Mouse (Mus musculus) central nervous system, embryonic 14 days (tissue): ENCODE measurements around the gene Dyrk3. TPM values are rescaled to one million over a fixed set of nuclear protein-coding genes. Genes with fewer than 3 reads are reported as not detected.

Source experiments
- polyA plus RNA-seq: library from polyadenylated mRNA; depleted of rRNA; stranded (reverse); fragments of >200 nt; gene quantifications from 2 replicates; pipeline ENCODE4 v1.2.3, GENCODE M21; 2012; rRNA removed

Dyrk3 gene
- 10.2 and 12.7 TPM in 2 replicates for polyA plus RNA-seq

DNA sequence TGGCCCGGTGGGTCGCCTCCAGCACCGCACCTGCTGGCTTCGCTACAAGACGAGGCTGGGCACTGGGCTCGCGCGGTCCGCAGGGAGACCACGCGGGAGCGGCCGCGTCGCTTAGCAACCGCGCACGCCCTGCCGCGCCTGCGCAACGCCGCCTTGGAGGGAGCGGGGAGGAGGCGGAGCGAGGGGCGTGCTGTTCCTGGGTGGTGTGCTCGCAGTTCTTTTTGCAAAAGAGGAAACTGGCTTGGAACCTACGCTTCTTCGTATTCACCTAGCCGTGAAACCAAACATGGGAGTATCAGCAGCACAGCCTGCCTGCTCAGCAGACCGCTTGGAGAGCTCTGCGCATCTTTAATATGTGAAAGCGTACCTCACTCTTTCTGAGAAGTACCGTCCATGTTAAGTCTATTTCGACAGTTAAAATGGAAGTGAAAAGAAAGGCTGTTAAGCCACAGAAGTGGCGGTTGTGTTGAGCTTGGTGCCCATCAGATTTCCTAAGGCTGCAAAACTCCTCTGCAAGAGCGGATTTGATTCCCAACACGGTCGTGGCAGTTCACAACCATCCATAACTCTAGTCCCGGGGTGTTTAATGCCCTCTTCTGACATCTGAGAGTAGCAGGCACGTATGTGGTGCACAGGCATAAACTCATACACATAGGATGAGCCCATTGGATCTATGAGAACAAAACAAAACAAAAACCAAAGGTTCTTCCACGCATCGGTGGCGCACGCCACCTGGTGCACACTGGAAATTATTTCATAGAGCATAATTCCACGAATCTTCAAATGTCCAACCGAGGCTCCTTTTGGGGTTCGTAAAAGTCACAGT lies at the start of gene Dyrk3:
Gene Dyrk3, minus strand, starts transcription at position 150 of the 826 bp plus-strand sequence.

DNA sequence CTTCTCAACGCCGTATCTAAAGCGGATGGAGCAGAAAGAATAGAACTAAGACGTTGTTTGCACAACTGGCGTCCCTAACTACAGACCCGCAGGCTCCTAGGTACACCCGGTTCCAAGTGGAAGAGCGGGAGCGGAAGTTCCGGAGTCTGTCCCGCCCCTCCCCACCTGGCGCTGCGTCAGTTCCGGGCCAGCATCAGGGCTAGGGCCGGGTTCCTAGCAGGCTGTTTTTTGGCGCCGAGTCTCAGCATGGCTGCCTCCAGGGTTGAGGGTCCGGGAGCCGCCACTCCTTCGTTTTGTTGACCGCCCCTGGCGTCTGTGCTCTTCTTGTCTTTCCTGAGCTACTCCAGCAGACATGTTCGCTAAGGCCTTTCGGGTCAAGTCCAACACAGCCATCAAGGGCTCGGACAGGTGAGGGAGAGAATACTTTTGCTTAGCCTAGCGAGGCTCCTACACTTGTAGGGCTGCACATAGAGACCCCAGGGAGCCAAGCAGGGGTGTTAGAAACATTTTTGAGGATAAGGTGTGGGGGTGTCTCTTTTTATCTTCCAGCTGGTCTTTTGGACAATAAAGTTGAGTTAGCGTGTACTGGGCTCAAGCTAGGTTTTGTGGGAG lies 15.0 kb upstream of the Dyrk3 start, which contains the start of gene Eif2d:
Gene Eif2d, plus strand, starts transcription at position 164 of the 612 bp plus-strand sequence.

DNA sequence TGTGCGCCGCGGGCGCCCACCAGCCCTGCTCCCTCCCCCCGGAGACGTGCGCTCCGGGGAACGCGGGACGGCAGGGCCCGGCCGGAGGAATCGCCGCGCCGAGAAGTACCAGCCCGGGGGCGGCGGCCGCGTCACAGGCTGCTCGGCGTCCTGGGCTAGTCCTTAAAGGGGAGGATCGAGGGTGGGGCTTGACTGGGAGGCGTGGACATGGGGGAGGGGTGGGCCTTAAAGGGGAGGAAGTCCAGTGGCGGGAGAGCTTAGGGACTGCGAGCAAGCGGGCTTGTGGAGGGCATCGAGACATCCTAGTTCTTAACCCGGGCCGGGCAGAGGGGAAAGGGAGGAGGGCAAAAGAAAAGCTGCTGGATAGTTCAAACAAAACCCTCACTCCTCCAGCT lies 40.4 kb downstream of the Dyrk3 start, which contains the start of gene Mapkapk2:
Gene Mapkapk2, minus strand, starts transcription at position 127 of the 395 bp plus-strand sequence.

Other genes starting within 250 kb of the Dyrk3 start
- gene Il20, start 226.9 kb downstream of the Dyrk3 start, polyA plus RNA-seq: not detected in 2 replicates
- 0.10 and 0.11 TPM in 2 replicates for gene Il19, start 198.2 kb downstream of the Dyrk3 start, polyA plus RNA-seq
- gene Il10, start 118.5 kb downstream of the Dyrk3 start, polyA plus RNA-seq: not detected in 2 replicates
- 51.5 and 53.9 TPM in 2 replicates for gene Mapkapk2, start 40.5 kb downstream of the Dyrk3 start, polyA plus RNA-seq
- 62.3 and 62.6 TPM in 2 replicates for gene Eif2d, start 14.8 kb upstream of the Dyrk3 start, polyA plus RNA-seq
- gene Rassf5, start 106.9 kb upstream of the Dyrk3 start, polyA plus RNA-seq: 2.1 and 3.3 TPM in 2 replicates
- gene Ikbke, start 141.3 kb upstream of the Dyrk3 start, polyA plus RNA-seq: 2.3 and 5.5 TPM in 2 replicates